Mouse (Mus musculus) hindbrain, embryonic 11.5 days (tissue): ENCODE results near the gene Bco2. TPM values are rescaled to one million over a fixed set of nuclear protein-coding genes. Genes with fewer than 3 reads are reported as not detected.

Experiments
- ATAC-seq: fragments of 200-750 bp; cut with Nextera tagmentation; 2 replicates; pipeline ENCODE4 v1.8.0; 2017; ENCODE audit warnings: mild to moderate bottlenecking, moderate TSS enrichment, moderate library complexity; ENCODE audit not compliant: low FRiP score
- DNase-seq: peaks from one replicate; pipeline ENCODE4 v3.0.0-alpha.2; 2015; ENCODE audit warnings: low spot score
- H3K27ac ChIP-seq: fragments of 300-500 bp; sonication (generic); 2 replicates; pipeline ENCODE4 v1.5.1; 2014; ENCODE audit warnings: mild to moderate bottlenecking, low read depth, low read length
- H3K27me3 ChIP-seq: fragments of 300-500 bp; sonication (generic); 2 replicates; pipeline ENCODE4 v1.6.1; 2014; ENCODE audit warnings: mild to moderate bottlenecking, low read length, moderate library complexity, mixed read lengths; ENCODE audit not compliant: control insufficient read depth, insufficient read depth
- H3K36me3 ChIP-seq: fragments of 300-500 bp; sonication (generic); 2 replicates; pipeline ENCODE4 v1.6.1; 2014; ENCODE audit warnings: mild to moderate bottlenecking, low read length, moderate library complexity, mixed read lengths; ENCODE audit not compliant: control insufficient read depth, insufficient read depth
- H3K4me1 ChIP-seq: fragments of 300-500 bp; sonication (generic); replicated peaks from 2 replicates; pipeline ENCODE4 v1.6.1; 2014; ENCODE audit warnings: low read length, mixed read lengths; ENCODE audit not compliant: control insufficient read depth, insufficient read depth
- H3K4me2 ChIP-seq: fragments of 300-500 bp; sonication (generic); replicated peaks from 2 replicates; pipeline ENCODE4 v1.6.1; 2014; ENCODE audit warnings: mild to moderate bottlenecking, low read depth, low read length
- H3K4me3 ChIP-seq: fragments of 300-500 bp; sonication (generic); 2 replicates; pipeline ENCODE4 v1.5.1; 2014; ENCODE audit warnings: low read depth, low read length
- H3K9ac ChIP-seq: fragments of 300-500 bp; sonication (generic); 2 replicates; pipeline ENCODE4 v1.6.1; 2014; ENCODE audit warnings: low read depth, low read length
- H3K9me3 ChIP-seq: fragments of 300-500 bp; sonication (generic); 2 replicates; pipeline ENCODE4 v1.6.1; 2016; ENCODE audit warnings: low read length; ENCODE audit not compliant: control insufficient read depth
- WGBS: fragments of 180-500 bp; shearing (Covaris S2); extraction: QIAGEN DNeasy Blood & Tissue Kit; methylation state at CpG from one replicate; pipeline ENCODE4 v1.1.7; 2014; 5-methylcytosine and 5-hydroxymethylcytosine counted together
- polyA plus RNA-seq: library from polyadenylated mRNA; unstranded; fragments of >200 nt; fragmentation: Nextera tagmentation; extraction: Ambion mirVana; gene quantifications from 2 replicates; pipeline ENCODE4 v1.2.1, GENCODE M21; 2014

The Bco2 gene
- polyA plus RNA-seq, 1 experiment from 2014 or later: 0.20 TPM

DNA sequence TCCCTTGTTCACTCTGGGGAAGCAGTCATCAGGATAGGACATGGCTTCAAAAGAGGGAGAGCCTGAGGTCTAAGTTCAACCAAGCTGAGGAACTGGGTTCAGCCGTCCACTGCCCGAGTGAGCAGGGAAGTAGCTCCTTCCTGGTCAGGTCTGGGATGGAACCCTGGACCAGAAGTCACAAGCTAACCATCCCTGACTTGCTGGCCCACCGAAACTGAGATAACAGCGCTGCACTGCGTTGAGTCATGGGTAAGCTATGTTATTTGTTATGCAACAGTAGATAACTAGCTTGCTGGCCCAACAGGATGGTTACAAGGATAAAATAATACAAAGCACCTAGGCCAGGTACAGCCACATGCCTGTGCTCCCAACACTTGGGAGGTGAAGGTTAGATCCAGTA is 39.5 kb downstream of the Bco2 start:
- no peaks in the 10 kb centered on the region for H3K27me3 ChIP-seq
- ATAC-seq (no peak), DNase-seq (no peak)
- H3K4me3 ChIP-seq: no peak overlapping the region
- H3K4me1 ChIP-seq: no peaks in the 10 kb centered on the region
- H3K9ac ChIP-seq: no peak overlapping the region
- no peaks in the 10 kb centered on the region for H3K36me3 ChIP-seq
- WGBS: 89% methylated on average over 5 of the region's 5 CpGs
- no peaks in the 10 kb centered on the region for H3K9me3 ChIP-seq
- no peak overlapping the region for H3K27ac ChIP-seq
- H3K4me2 ChIP-seq: no peak overlapping the region

DNA sequence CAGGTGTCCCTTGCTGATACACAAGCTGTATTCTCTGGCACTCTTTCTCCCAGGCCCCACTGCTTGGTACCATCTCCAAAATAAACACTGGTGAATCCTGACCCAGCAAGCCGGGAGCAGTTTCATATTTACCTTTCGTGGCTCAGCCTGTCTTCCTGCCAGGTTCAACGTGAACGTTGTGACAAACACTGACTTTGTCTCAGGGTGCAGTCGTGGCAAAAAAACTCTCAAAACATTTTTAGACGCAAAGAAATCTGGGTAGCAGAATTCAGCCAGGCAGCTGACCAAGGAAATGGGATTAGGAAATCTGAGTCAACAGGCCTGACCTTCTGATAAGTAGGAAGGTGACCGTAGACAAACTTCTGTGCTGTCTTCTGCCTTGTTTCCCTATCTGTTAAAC is 47.4 kb downstream of the Bco2 start:
- Histone ChIP-seq H3K27me3 (no peaks in the 10 kb centered on the region), H3K4me1 (no peaks in the 10 kb centered on the region), H3K9ac (no peak overlapping the region), H3K4me2 (no peak overlapping the region), H3K27ac (no peak overlapping the region), H3K4me3 (no peak overlapping the region), H3K9me3 (no peaks in the 10 kb centered on the region), H3K36me3 (no peaks in the 10 kb centered on the region)
- no peak for DNase-seq
- ATAC-seq: no peak
- WGBS: 84% methylated on average over 7 of the region's 7 CpGs

DNA sequence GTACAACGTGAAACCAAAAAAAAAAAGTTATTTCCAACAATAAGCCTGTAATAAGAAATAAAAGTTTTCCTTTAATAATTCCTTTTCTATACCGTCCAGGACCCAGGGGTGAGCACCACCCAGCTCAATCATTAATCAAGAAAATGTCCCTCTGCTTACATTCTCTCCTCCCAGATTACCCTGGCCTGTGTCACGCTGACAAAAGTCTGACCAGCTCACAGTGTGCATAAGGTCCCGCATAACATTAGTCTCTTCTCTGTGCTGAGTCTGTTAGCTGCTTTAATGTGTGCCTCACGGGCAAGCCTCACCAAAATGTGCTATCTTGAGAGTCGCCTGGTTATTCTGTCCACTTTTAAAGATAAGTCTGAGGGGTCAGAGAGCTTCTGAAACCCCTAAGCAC is 49.6 kb downstream of the Bco2 start:
- H3K9me3 ChIP-seq: no peaks in the 10 kb centered on the region
- H3K4me1 ChIP-seq: no peaks in the 10 kb centered on the region
- H3K9ac ChIP-seq: no peak overlapping the region
- WGBS: 60% methylated on average over 6 of the region's 6 CpGs
- no peak for DNase-seq
- ATAC-seq: no peak
- H3K4me2 ChIP-seq: no peak overlapping the region
- no peak overlapping the region for H3K27ac ChIP-seq
- no peak overlapping the region for H3K4me3 ChIP-seq
- H3K27me3 ChIP-seq: no peaks in the 10 kb centered on the region
- H3K36me3 ChIP-seq: no peaks in the 10 kb centered on the region

DNA sequence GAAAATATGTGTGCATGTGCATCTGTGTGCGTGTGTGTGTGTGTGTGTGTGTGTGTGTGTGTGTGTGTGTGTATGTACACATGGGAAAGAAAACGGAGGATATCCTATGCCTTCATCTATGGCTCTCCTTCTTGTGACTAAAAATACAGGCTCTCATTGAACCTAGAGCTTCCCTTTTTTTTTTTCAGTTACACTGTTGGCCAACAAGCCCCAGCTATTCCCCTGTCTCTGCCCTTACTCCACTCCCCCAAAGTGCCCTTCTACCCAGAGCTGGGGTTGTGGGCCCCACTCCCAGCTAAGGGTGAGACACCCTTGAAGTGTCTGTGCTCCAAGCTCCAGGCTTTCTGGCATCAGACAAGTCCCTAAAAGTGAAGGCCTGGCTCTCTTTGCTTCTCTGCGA is 52.0 kb downstream of the Bco2 start:
- H3K4me2 ChIP-seq: no peak overlapping the region
- WGBS: 88% methylated on average over 3 of the region's 3 CpGs
- no peaks in the 10 kb centered on the region for H3K9me3 ChIP-seq
- no peaks in the 10 kb centered on the region for H3K36me3 ChIP-seq
- H3K4me1 ChIP-seq: no peaks in the 10 kb centered on the region
- H3K27me3 ChIP-seq: no peaks in the 10 kb centered on the region
- H3K27ac ChIP-seq: no peak overlapping the region
- DNase-seq: no peak
- no peak overlapping the region for H3K4me3 ChIP-seq
- H3K9ac ChIP-seq: no peak overlapping the region
- ATAC-seq: no peak

DNA sequence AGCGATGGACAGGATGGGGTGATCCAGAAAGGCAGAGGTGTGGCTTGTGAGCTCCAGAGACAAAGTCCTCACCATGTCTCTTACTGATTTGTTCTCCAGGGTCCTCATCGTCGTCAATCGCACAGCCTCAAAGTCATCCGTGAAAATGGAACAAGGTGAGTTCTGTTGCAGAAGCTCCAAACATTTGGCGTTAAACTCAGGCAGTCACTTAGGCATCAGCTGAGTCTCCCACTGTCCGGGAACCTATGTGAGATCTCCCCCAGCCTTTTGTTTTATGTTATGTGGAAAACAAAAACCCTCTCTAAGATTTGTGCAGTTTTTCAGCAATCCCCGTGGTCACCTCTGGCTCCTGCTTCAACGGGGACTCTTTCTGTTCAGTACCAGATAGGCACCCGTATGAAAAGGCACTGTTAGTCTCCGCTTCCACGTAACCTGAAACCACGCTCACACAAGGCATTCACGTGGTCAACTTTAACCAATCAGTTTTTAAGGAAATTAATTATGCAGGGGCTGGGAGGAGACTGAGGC is 53.9 kb downstream of the Bco2 start:
- H3K27me3 ChIP-seq: no peaks in the 10 kb centered on the region
- H3K4me3 ChIP-seq: peak overlapping the region; percentile 16
- H3K36me3 ChIP-seq: no peaks in the 10 kb centered on the region
- H3K4me1 ChIP-seq: no peaks in the 10 kb centered on the region
- peak overlapping the region; percentile 15; the same call in 1 of the 2 replicates for H3K9ac ChIP-seq
- DNase-seq (peak; percentile 68), ATAC-seq (peak; percentile 75)
- H3K4me2 ChIP-seq: peak overlapping the region; percentile 24
- WGBS: 30% methylated on average over 14 of the region's 14 CpGs
- no peak overlapping the region for H3K27ac ChIP-seq
- H3K9me3 ChIP-seq: no peaks in the 10 kb centered on the region

DNA sequence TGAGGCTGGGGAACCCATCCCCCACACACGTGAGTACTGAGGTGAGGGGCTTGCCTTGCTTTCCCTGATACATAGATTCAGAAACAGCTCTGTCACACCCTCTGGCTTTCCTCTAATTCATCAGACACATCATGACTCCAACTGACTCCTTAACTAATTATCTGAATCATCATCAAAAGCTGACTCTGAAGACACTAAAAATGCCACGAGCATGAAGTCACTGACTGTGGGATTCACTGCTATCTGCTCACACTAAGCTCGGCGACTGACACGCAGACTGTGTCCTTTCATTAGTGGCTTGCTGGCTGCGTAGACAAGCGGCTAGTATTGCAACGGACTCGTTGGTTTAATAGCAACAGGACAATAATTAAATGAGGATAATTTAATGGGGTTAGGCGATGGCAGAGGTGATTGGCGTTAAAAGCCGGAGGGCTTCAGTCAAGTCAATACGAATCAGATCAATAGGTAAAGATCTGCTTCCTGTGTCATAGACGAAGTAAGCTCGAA is 54.5 kb downstream of the Bco2 start:
- no peaks in the 10 kb centered on the region for H3K27me3 ChIP-seq
- H3K4me3 ChIP-seq: peak overlapping the region; percentile 16; the same call in 1 of the 2 replicates
- peak overlapping the region; percentile 24 for H3K4me2 ChIP-seq
- no peak overlapping the region for H3K9ac ChIP-seq
- DNase-seq: no peak
- 86% methylated on average over 15 of the region's 15 CpGs for WGBS
- H3K9me3 ChIP-seq: no peaks in the 10 kb centered on the region
- no peak for ATAC-seq
- H3K4me1 ChIP-seq: no peaks in the 10 kb centered on the region
- no peaks in the 10 kb centered on the region for H3K36me3 ChIP-seq
- H3K27ac ChIP-seq: no peak overlapping the region

DNA sequence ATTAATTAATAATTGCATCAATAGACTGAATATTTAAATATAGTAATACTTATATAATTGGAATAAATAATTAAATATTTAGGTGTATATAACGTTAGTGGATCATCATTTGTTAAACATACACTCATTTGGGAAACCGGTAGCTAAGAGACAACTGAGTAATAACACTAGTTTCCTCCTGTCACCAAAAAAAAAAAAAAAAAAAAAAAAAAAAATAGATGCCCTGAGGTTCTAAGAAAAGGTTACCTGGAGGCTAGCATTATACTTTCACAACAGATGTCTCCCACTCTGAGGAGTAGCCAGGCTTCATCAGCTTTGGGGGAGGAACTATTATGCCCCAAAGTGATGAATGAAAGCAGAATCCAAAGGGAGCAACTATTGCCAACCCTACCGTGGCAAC is 55.2 kb downstream of the Bco2 start:
- H3K27me3 ChIP-seq: no peaks in the 10 kb centered on the region
- H3K9me3 ChIP-seq: no peaks in the 10 kb centered on the region
- H3K4me1 ChIP-seq: no peaks in the 10 kb centered on the region
- no peak overlapping the region for H3K9ac ChIP-seq
- no peak overlapping the region for H3K27ac ChIP-seq
- no peak for DNase-seq
- 91% methylated on average over 3 of the region's 3 CpGs for WGBS
- H3K4me2 ChIP-seq: no peak overlapping the region
- H3K36me3 ChIP-seq: no peaks in the 10 kb centered on the region
- H3K4me3 ChIP-seq: no peak overlapping the region
- no peak for ATAC-seq

DNA sequence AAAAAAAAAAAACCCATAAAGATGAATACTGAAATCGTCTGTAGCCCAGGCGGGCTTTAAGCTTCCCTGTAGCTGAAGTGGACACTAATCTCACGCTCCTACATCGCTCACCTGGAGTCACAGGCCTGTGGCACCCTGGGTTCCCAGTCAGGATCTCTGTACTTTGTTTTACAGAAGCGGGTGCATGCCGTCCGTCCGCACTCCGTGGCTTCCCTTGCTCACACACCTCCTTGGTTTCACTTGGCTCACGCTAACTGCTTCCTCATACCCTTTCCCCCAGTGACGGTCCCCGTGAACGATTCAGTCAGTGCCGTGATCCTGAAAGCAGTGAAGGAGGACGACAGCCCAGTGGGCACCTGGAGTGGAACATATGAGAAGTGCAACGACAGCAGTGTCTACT is 56.2 kb downstream of the Bco2 start:
- Histone ChIP-seq H3K4me1 (no peaks in the 10 kb centered on the region), H3K9ac (no peak overlapping the region), H3K9me3 (no peaks in the 10 kb centered on the region), H3K27ac (no peak overlapping the region), H3K4me3 (no peak overlapping the region), H3K27me3 (no peaks in the 10 kb centered on the region), H3K4me2 (no peak overlapping the region), H3K36me3 (no peaks in the 10 kb centered on the region)
- 89% methylated on average over 16 of the region's 16 CpGs for WGBS
- ATAC-seq (no peak), DNase-seq (no peak)

DNA sequence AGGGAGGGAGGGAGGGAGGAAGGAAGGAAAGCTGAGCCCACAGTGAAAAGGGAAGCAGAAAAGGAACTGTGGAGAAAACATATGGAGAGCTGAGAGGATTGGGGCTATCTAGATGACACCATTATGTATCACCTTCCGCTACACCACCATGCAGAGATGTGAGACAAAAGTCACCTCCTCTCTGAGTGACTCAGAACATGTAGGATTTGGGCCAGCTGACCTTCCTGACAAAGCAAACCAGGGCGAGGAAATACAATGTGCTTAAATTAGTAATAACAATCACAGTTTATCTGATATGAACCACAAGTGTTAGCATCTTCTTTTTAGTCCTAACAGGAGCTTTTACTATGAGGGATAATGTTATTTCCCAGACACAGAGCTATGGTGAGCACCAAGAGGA is 57.4 kb downstream of the Bco2 start:
- Histone ChIP-seq H3K27me3 (no peaks in the 10 kb centered on the region), H3K4me1 (no peaks in the 10 kb centered on the region), H3K9me3 (no peaks in the 10 kb centered on the region), H3K4me2 (no peak overlapping the region), H3K36me3 (no peaks in the 10 kb centered on the region), H3K9ac (no peak overlapping the region), H3K4me3 (no peak overlapping the region), H3K27ac (no peak overlapping the region)
- no peak for DNase-seq
- WGBS: 91% methylated on average over 2 of the region's 2 CpGs
- no peak for ATAC-seq
